ENCODE assay signal across 9 mouse cellular contexts in the genomic region with DNA sequence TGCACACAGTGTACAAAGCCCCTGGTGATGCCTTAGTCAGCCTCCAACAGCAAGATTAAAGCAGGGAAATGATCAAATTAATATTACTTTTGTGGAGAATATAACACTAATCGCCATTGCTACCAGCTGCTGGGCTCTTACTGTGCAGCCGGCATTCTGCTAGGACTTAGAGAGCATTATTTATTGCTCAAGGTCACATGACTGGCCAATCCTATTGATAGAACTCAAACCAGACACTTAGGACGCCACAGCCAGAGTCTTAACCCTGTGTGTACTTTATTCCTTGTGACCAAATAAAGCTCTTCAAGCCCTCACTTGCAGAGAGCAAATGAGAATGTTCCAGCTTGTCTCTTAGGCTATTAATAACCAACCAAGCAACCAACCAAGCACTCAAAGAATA.
DNase-seq lines count a peak whose midpoint lies in the region; ATAC-seq lines count a peak whose summit lies in the region.
"Had no signal": no experiment of that assay in that cellular context is flagged by ENCODE, and none has a peak within 500 bp of the region (broad histone marks: within the 10 kb centered on the region; RNA-seq: fewer than 3 reads in every experiment).

No protein-coding gene starts in this region.

- peaks cover 12% of the 10 kb centered on the region; the same call in 1 of the 2 replicates for H3K4me1 ChIP-seq in heart, embryonic 10.5 days
- H3K4me1 ChIP-seq in neural tube, embryonic 13.5 days (replicated peaks), result peaks cover 15% of the 10 kb centered on the region
- H3K4me1 ChIP-seq: embryonic facial prominence, embryonic 15.5 days had no signal

- H3K27me3 ChIP-seq in heart, embryonic 10.5 days (ENCODE audit: insufficient read depth, poor library complexity, severe bottlenecking), result no peaks in the 10 kb centered on the region
- H3K27me3 ChIP-seq in neural tube, embryonic 13.5 days, result no peaks in the 10 kb centered on the region
- H3K27me3 ChIP-seq: embryonic facial prominence, embryonic 15.5 days had no signal

- H3K36me3 ChIP-seq in heart, embryonic 10.5 days, result no peaks in the 10 kb centered on the region
- H3K36me3 ChIP-seq in neural tube, embryonic 13.5 days, result no peaks in the 10 kb centered on the region
- H3K36me3 ChIP-seq: embryonic facial prominence, embryonic 15.5 days had no signal

- peak overlapping the region; percentile 76 for H3K27ac ChIP-seq in heart, embryonic 10.5 days
- H3K27ac ChIP-seq in neural tube, embryonic 13.5 days (replicated peaks), result peak overlapping the region; percentile 53
- H3K27ac ChIP-seq: embryonic facial prominence, embryonic 15.5 days; macrophage had no signal

- H3K4me2 ChIP-seq in neural tube, embryonic 13.5 days, result no peak overlapping the region
- H3K4me2 ChIP-seq: embryonic facial prominence, embryonic 15.5 days had no signal

- no peak overlapping the region for H3K9ac ChIP-seq in neural tube, embryonic 13.5 days
- H3K9ac ChIP-seq: embryonic facial prominence, embryonic 15.5 days had no signal

- ATAC-seq in neural tube, embryonic 13.5 days (ENCODE audit: low read depth), result peak; percentile 69

- H3K4me3 ChIP-seq in heart, embryonic 10.5 days, result no peak overlapping the region
- no peak overlapping the region for H3K4me3 ChIP-seq in neural tube, embryonic 13.5 days
- H3K4me3 ChIP-seq: embryonic facial prominence, embryonic 15.5 days had no signal

- DNase-seq in kidney, postnatal 10 days, result peak; percentile 10
- no peak for DNase-seq in kidney, postnatal 25 days
- DNase-seq in heart, embryonic 10.5 days (ENCODE audit: low spot score), result no peak
- DNase-seq in heart, postnatal 14 days, result peak; percentile 4 to 23
- no peak for DNase-seq in natural killer cell, adult 2 months (ENCODE audit: low spot score in 2 of 2)
- DNase-seq in left cerebral cortex, adult 8-10 months (ENCODE audit: low spot score in 2 of 2), result no peak

- no peaks in the 10 kb centered on the region for H3K9me3 ChIP-seq in heart, embryonic 10.5 days
- no peaks in the 10 kb centered on the region for H3K9me3 ChIP-seq in neural tube, embryonic 13.5 days
- H3K9me3 ChIP-seq: embryonic facial prominence, embryonic 15.5 days had no signal

- whole genome bisulfite sequencing in heart, embryonic 10.5 days, result 48% methylated on average over 3 of the region's 3 CpGs
- 5% methylated on average over 3 of the region's 3 CpGs for WGBS in neural tube, embryonic 13.5 days

- intact Hi-C loops in heart, postnatal 14 days (cut with DNase I), result loop anchor here (5.0 to 10.0 kb wide), 3 partner anchors 39 to 177 kb away; a partner anchor contains a TSS

Comparison
In these comparisons a context has a peak if more than half of its experiments do, and no peak if none do; other contexts are left out.
1. DNase-seq: peak in kidney, postnatal 10 days (single experiment) and heart, postnatal 14 days (2 of 2); none in kidney, postnatal 25 days (0 of 2), heart, embryonic 10.5 days (single experiment), natural killer cell, adult 2 months (0 of 2) and left cerebral cortex, adult 8-10 months (0 of 2).